Mouse (Mus musculus): Measurements from ENCODE around the gene Pmpca.

- TF ChIP-seq GATA1 (IDR thresholded peaks at IDR 0.05; ENCODE audit: low read length) (no peak), TAL1 (IDR thresholded peaks at IDR 0.05; ENCODE audit: low read length) (no peak)
Measured at GRCm38 (mm10) chr2:26429851-26430250, 40.7 kb downstream of the Pmpca start.

Data from erythroblast, embryonic 14.5 days (primary cell).